Mouse (Mus musculus) embryonic facial prominence, embryonic 11.5 days (tissue): ENCODE measurements around the gene Borcs6. TPM values are rescaled to one million over a fixed set of nuclear protein-coding genes. Genes with fewer than 3 reads are reported as not detected.
"Not testable (repeated sequence)": the region's sequence is repeated elsewhere in the genome, so short reads cannot be mapped to it uniquely, and the experiment has no call there.

Experiments used
- ATAC-seq: fragments of 200-750 bp; cut with Nextera tagmentation; replicated peaks from 2 replicates; pipeline ENCODE4 v1.8.0; 2017; ENCODE audit warnings: low read depth; ENCODE audit not compliant: insufficient number of reproducible peaks, low FRiP score, low TSS enrichment
- DNase-seq: peaks from one replicate; pipeline ENCODE4 v3.0.0-alpha.2; 2015; ENCODE audit warnings: low spot score
- H3K27ac ChIP-seq: fragments of 300-500 bp; sonication (generic); replicated peaks from 2 replicates; pipeline ENCODE4 v1.5.1; 2014; ENCODE audit warnings: mild to moderate bottlenecking, low read depth, low read length, control low read depth
- H3K27me3 ChIP-seq: fragments of 300-500 bp; sonication (generic); 2 replicates; pipeline ENCODE4 v1.6.1; 2014; ENCODE audit warnings: mild to moderate bottlenecking, low read length, moderate library complexity, mixed read lengths; ENCODE audit not compliant: control insufficient read depth, insufficient read depth
- H3K36me3 ChIP-seq: fragments of 300-500 bp; sonication (generic); replicated peaks from 2 replicates; pipeline ENCODE4 v1.6.1; 2014; ENCODE audit warnings: low read depth, mild to moderate bottlenecking, low read length, moderate library complexity, mixed read lengths; ENCODE audit not compliant: control insufficient read depth, insufficient read depth
- H3K4me1 ChIP-seq: fragments of 300-500 bp; sonication (generic); 2 replicates; pipeline ENCODE4 v1.6.1; 2014; ENCODE audit warnings: low read length, mixed read lengths; ENCODE audit not compliant: control insufficient read depth, insufficient read depth
- H3K4me2 ChIP-seq: fragments of 300-500 bp; sonication (generic); 2 replicates; pipeline ENCODE4 v1.6.1; 2014; ENCODE audit warnings: low read depth, mild to moderate bottlenecking, control low read depth, low read length, moderate library complexity
- H3K4me3 ChIP-seq: fragments of 300-500 bp; sonication (generic); 2 replicates; pipeline ENCODE4 v1.5.1; 2014; ENCODE audit warnings: low read depth, low read length, control low read depth
- H3K9ac ChIP-seq: fragments of 300-500 bp; sonication (generic); replicated peaks from 2 replicates; pipeline ENCODE4 v1.6.1; 2014; ENCODE audit warnings: mild to moderate bottlenecking, control low read depth, low read length
- H3K9me3 ChIP-seq: fragments of 300-500 bp; sonication (generic); replicated peaks from 2 replicates; pipeline ENCODE4 v1.6.1; 2016; ENCODE audit warnings: mild to moderate bottlenecking, low read length, inconsistent platforms, mixed read lengths; ENCODE audit not compliant: control insufficient read depth
- WGBS: fragments of 180-500 bp; shearing (Covaris S2); extraction: QIAGEN DNeasy Blood & Tissue Kit; methylation state at CpG from one replicate; pipeline ENCODE4 v1.1.7; 2014; 5-methylcytosine and 5-hydroxymethylcytosine counted together
- polyA plus RNA-seq: library from polyadenylated mRNA; unstranded; fragments of >200 nt; fragmentation: Nextera tagmentation; extraction: Ambion mirVana; gene quantifications from 2 replicates; pipeline ENCODE4 v1.2.1, GENCODE M21; 2014

Gene Borcs6
- 6.4 and 7.7 TPM in 2 replicates for polyA plus RNA-seq

GRCm38 (mm10) chr11:69059357-69059974, at the start of gene Borcs6:
Gene Borcs6 (plus strand): TSS chr11:69059717.
- peak within 1 kb of the TSS; percentile 76 for H3K4me3 ChIP-seq
- H3K27ac ChIP-seq = peak within 1 kb of the TSS; percentile 31
- H3K4me1 ChIP-seq = no peaks in the 10 kb centered on the region
- peak within 1 kb of the TSS; percentile 78 for H3K9ac ChIP-seq
- H3K36me3 ChIP-seq = no peaks in the 10 kb centered on the region
- no peaks in the 10 kb centered on the region for H3K27me3 ChIP-seq
- H3K9me3 ChIP-seq = no peaks in the 10 kb centered on the region
- DNase-seq = peak; percentile 97
- peak; percentile 89 for ATAC-seq
- WGBS = under 1% methylated on average over 63 of the region's 64 CpGs
- H3K4me2 ChIP-seq = peak within 1 kb of the TSS; percentile 89

- no peaks in the 10 kb centered on the region for H3K9me3 ChIP-seq
- DNase-seq (no peak), ATAC-seq (no peak)
- H3K4me3 ChIP-seq = no peak overlapping the region
- H3K4me1 ChIP-seq = no peaks in the 10 kb centered on the region; the same call in 1 of the 2 replicates
- H3K27me3 ChIP-seq = no peaks in the 10 kb centered on the region
- H3K4me2 ChIP-seq = no peak overlapping the region
- no peaks in the 10 kb centered on the region for H3K36me3 ChIP-seq
- no peak overlapping the region for H3K9ac ChIP-seq
- H3K27ac ChIP-seq = no peak overlapping the region
- WGBS = 90% methylated on average over 15 of the region's 15 CpGs
Measured at GRCm38 (mm10) chr11:69010400-69011323, 48.9 kb upstream of the Borcs6 start.

GRCm38 (mm10) chr11:69011445-69011844, 48.1 kb upstream of the Borcs6 start:
- not testable (repeated sequence) for H3K9me3 ChIP-seq, DNase-seq, H3K27me3 ChIP-seq, H3K27ac ChIP-seq, H3K9ac ChIP-seq, H3K4me1 ChIP-seq, ATAC-seq, H3K36me3 ChIP-seq
- peak overlapping the region; percentile 75 for H3K4me2 ChIP-seq
- WGBS = 80% methylated on average over 2 of the region's 2 CpGs
- H3K4me3 ChIP-seq = peak overlapping the region; percentile 44; the same call in 1 of the 2 replicates

GRCm38 (mm10) chr11:69012071-69012601, 47.4 kb upstream of the Borcs6 start:
- peak overlapping the region; percentile 67 for H3K9ac ChIP-seq
- H3K27me3 ChIP-seq = no peaks in the 10 kb centered on the region
- H3K4me3 ChIP-seq = peak overlapping the region; percentile 44
- no peak; the same call in 1 of the 2 replicates for ATAC-seq
- H3K4me1 ChIP-seq = no peaks in the 10 kb centered on the region; the same call in 1 of the 2 replicates
- no peaks in the 10 kb centered on the region for H3K9me3 ChIP-seq
- peak; percentile 92 for DNase-seq
- 2% methylated on average over 18 of the region's 18 CpGs for WGBS
- peak overlapping the region; percentile 75 for H3K4me2 ChIP-seq
- H3K27ac ChIP-seq = 0 out of 2 replicates have a peak overlapping the region, but pooled peaks have one; percentile 5
- H3K36me3 ChIP-seq = no peaks in the 10 kb centered on the region

- H3K9ac ChIP-seq = peak within 1 kb of the TSS; percentile 83
- no peaks in the 10 kb centered on the region; the same call in 1 of the 2 replicates for H3K4me1 ChIP-seq
- H3K27me3 ChIP-seq = no peaks in the 10 kb centered on the region
- WGBS = 4% methylated on average over 38 of the region's 38 CpGs
- peak within 1 kb of the TSS; percentile 74 for H3K4me2 ChIP-seq
- DNase-seq (peak; percentile 96), ATAC-seq (peak; percentile 95)
- H3K4me3 ChIP-seq = peak within 1 kb of the TSS; percentile 60
- no peaks in the 10 kb centered on the region for H3K36me3 ChIP-seq
- H3K9me3 ChIP-seq = no peaks in the 10 kb centered on the region
- peak within 1 kb of the TSS; percentile 83 for H3K27ac ChIP-seq
Measured at GRCm38 (mm10) chr11:69015644-69016441, 43.7 kb upstream of the Borcs6 start, which contains the start of gene Ctc1. Gene Ctc1 (plus strand): TSS chr11:69015911.

- H3K27ac ChIP-seq = peak overlapping the region; percentile 83; the same call in 1 of the 2 replicates
- 57% methylated on average over 3 of the region's 3 CpGs for WGBS
- peak overlapping the region; percentile 60 for H3K4me3 ChIP-seq
- no peaks in the 10 kb centered on the region for H3K27me3 ChIP-seq
- H3K4me2 ChIP-seq = peak overlapping the region; percentile 74
- peak overlapping the region; percentile 83 for H3K9ac ChIP-seq
- H3K36me3 ChIP-seq = peaks cover under 1% of the 10 kb centered on the region; the same call in 1 of the 2 replicates
- no peaks in the 10 kb centered on the region for H3K4me1 ChIP-seq
- no peak for DNase-seq
- ATAC-seq = no peak
- no peaks in the 10 kb centered on the region for H3K9me3 ChIP-seq
Measured at GRCm38 (mm10) chr11:69016755-69017154, 42.8 kb upstream of the Borcs6 start.

GRCm38 (mm10) chr11:69020691-69021090, 38.8 kb upstream of the Borcs6 start:
- ATAC-seq = no peak
- no peaks in the 10 kb centered on the region for H3K4me1 ChIP-seq
- H3K4me3 ChIP-seq = no peak overlapping the region
- no peak overlapping the region for H3K4me2 ChIP-seq
- H3K27me3 ChIP-seq = no peaks in the 10 kb centered on the region
- peaks cover 22% of the 10 kb centered on the region for H3K36me3 ChIP-seq
- no peak overlapping the region for H3K9ac ChIP-seq
- H3K9me3 ChIP-seq = no peaks in the 10 kb centered on the region
- H3K27ac ChIP-seq = no peak overlapping the region
- DNase-seq = no peak
